Mouse (Mus musculus): ENCODE measurements around the gene Ublcp1. TPM values are rescaled to one million over a fixed set of nuclear protein-coding genes. Genes with fewer than 3 reads are reported as not detected.

Gene Ublcp1
- total RNA-seq, 1 experiment = 22.2 TPM

GRCm38 (mm10) chr11:44512044-44513025 lies 42.0 kb upstream of the Ublcp1 start:
- TF ChIP-seq ZNF384 (IDR thresholded peaks at IDR 0.05; ENCODE audit: low read depth, low read length) (no peak), MAFK (IDR thresholded peaks at IDR 0.05; ENCODE audit: insufficient read depth, low read depth, low read length) (no peak), CHD2 (IDR thresholded peaks at IDR 0.05; ENCODE audit: low read depth, low read length) (no peak), HCFC1 (IDR thresholded peaks at IDR 0.05; ENCODE audit: borderline replicate concordance, insufficient read depth, low read length) (no peak), ZC3H11A (IDR thresholded peaks at IDR 0.05; ENCODE audit: borderline replicate concordance, low read depth, low read length) (no peak)
- Histone ChIP-seq H3K4me1 (ENCODE audit: control insufficient read depth in 2 of 2, insufficient read depth in 2 of 2, low read length in 2 of 2, poor library complexity in 1 of 2) (peaks cover 0 to 2% of the 10 kb centered on the region in 2 experiments; a peak in 1 of 4 replicates), H3K4me3 (ENCODE audit: insufficient read depth in 1 of 2, low read depth in 1 of 2, low read length in 2 of 2, poor library complexity in 1 of 2, severe bottlenecking in 1 of 2) (no peak overlapping the region), H3K27ac (ENCODE audit: insufficient read depth, low read depth, low read length, poor library complexity, severe bottlenecking) (no peak overlapping the region), H3K36me3 (ENCODE audit: control insufficient read depth, insufficient read depth, low read length, poor library complexity, severe bottlenecking) (no peaks in the 10 kb centered on the region), H3K9ac (ENCODE audit: insufficient read depth, low read depth, low read length, poor library complexity, severe bottlenecking) (no peak overlapping the region), H3K9me3 (ENCODE audit: control insufficient read depth, insufficient read depth, low read depth, low read length) (no peaks in the 10 kb centered on the region)
- in situ Hi-C loops (cut with MboI; ENCODE audit: low sequenced_read_pairs in 2 of 2, unreplicated experiment in 2 of 2) = no loop called here
- no peak for DNase-seq (ENCODE audit: low read depth, low spot score)

- in situ Hi-C loops (cut with MboI; ENCODE audit: low sequenced_read_pairs in 2 of 2, unreplicated experiment in 2 of 2) = no loop called here
- no peak for TF ChIP-seq ZC3H11A (IDR thresholded peaks at IDR 0.05; ENCODE audit: borderline replicate concordance, low read depth, low read length)
- no peaks in the 10 kb centered on the region for H3K36me3 ChIP-seq (ENCODE audit: control insufficient read depth, insufficient read depth, low read length, poor library complexity, severe bottlenecking)
- H3K4me1 ChIP-seq (ENCODE audit: control insufficient read depth in 2 of 2, insufficient read depth in 2 of 2, low read length in 2 of 2, poor library complexity in 1 of 2) = no peaks in the 10 kb centered on the region
- no peaks in the 10 kb centered on the region for H3K9me3 ChIP-seq (ENCODE audit: control insufficient read depth, insufficient read depth, low read depth, low read length)
- H3K27ac ChIP-seq (ENCODE audit: insufficient read depth, low read depth, low read length, poor library complexity, severe bottlenecking) = no peak overlapping the region
- no peak for DNase-seq (ENCODE audit: low read depth, low spot score)
- H3K4me3 ChIP-seq (ENCODE audit: insufficient read depth in 1 of 2, low read depth in 1 of 2, low read length in 2 of 2, poor library complexity in 1 of 2, severe bottlenecking in 1 of 2) = no peak overlapping the region
- H3K9ac ChIP-seq (ENCODE audit: insufficient read depth, low read depth, low read length, poor library complexity, severe bottlenecking) = no peak overlapping the region
Measured at GRCm38 (mm10) chr11:44510371-44510770, 40.1 kb upstream of the Ublcp1 start.

- Histone ChIP-seq H3K4me1 (ENCODE audit: control insufficient read depth in 2 of 2, insufficient read depth in 2 of 2, low read length in 2 of 2, poor library complexity in 1 of 2) (no peaks in the 10 kb centered on the region), H3K27ac (ENCODE audit: insufficient read depth, low read depth, low read length, poor library complexity, severe bottlenecking) (no peak overlapping the region), H3K36me3 (ENCODE audit: control insufficient read depth, insufficient read depth, low read length, poor library complexity, severe bottlenecking) (no peaks in the 10 kb centered on the region), H3K9me3 (ENCODE audit: control insufficient read depth, insufficient read depth, low read depth, low read length) (no peaks in the 10 kb centered on the region), H3K9ac (ENCODE audit: insufficient read depth, low read depth, low read length, poor library complexity, severe bottlenecking) (no peak overlapping the region), H3K4me3 (ENCODE audit: insufficient read depth in 1 of 2, low read depth in 1 of 2, low read length in 2 of 2, poor library complexity in 1 of 2, severe bottlenecking in 1 of 2) (no peak overlapping the region)
- DNase-seq (ENCODE audit: low read depth, low spot score) = no peak
- TF ChIP-seq ZNF384 (IDR thresholded peaks at IDR 0.05; ENCODE audit: low read depth, low read length) (no peak), CHD2 (IDR thresholded peaks at IDR 0.05; ENCODE audit: low read depth, low read length) (no peak), MAFK (IDR thresholded peaks at IDR 0.05; ENCODE audit: insufficient read depth, low read depth, low read length) (no peak), ZC3H11A (IDR thresholded peaks at IDR 0.05; ENCODE audit: borderline replicate concordance, low read depth, low read length) (no peak), HCFC1 (IDR thresholded peaks at IDR 0.05; ENCODE audit: borderline replicate concordance, insufficient read depth, low read length) (no peak)
- in situ Hi-C loops (cut with MboI; ENCODE audit: low sequenced_read_pairs in 2 of 2, unreplicated experiment in 2 of 2) = no loop called here
Measured at GRCm38 (mm10) chr11:44509906-44510305, 39.6 kb upstream of the Ublcp1 start.

- DNase-seq (ENCODE audit: low read depth, low spot score) = no peak
- Histone ChIP-seq H3K4me1 (ENCODE audit: control insufficient read depth in 2 of 2, insufficient read depth in 2 of 2, low read length in 2 of 2, poor library complexity in 1 of 2) (no peaks in the 10 kb centered on the region), H3K9ac (ENCODE audit: insufficient read depth, low read depth, low read length, poor library complexity, severe bottlenecking) (no peak overlapping the region), H3K36me3 (ENCODE audit: control insufficient read depth, insufficient read depth, low read length, poor library complexity, severe bottlenecking) (no peaks in the 10 kb centered on the region), H3K9me3 (ENCODE audit: control insufficient read depth, insufficient read depth, low read depth, low read length) (no peaks in the 10 kb centered on the region), H3K4me3 (ENCODE audit: insufficient read depth in 1 of 2, low read depth in 1 of 2, low read length in 2 of 2, poor library complexity in 1 of 2, severe bottlenecking in 1 of 2) (no peak overlapping the region), H3K27ac (ENCODE audit: insufficient read depth, low read depth, low read length, poor library complexity, severe bottlenecking) (no peak overlapping the region)
- TF ChIP-seq HCFC1 (IDR thresholded peaks at IDR 0.05; ENCODE audit: borderline replicate concordance, insufficient read depth, low read length) = no peak
- TF ChIP-seq ZNF384 (IDR thresholded peaks at IDR 0.05; ENCODE audit: low read depth, low read length) = no peak
- no peak for TF ChIP-seq MAFK (IDR thresholded peaks at IDR 0.05; ENCODE audit: insufficient read depth, low read depth, low read length)
- no peak for TF ChIP-seq CHD2 (IDR thresholded peaks at IDR 0.05; ENCODE audit: low read depth, low read length)
- no peak for TF ChIP-seq ZC3H11A (IDR thresholded peaks at IDR 0.05; ENCODE audit: borderline replicate concordance, low read depth, low read length)
- in situ Hi-C loops (cut with MboI; ENCODE audit: low sequenced_read_pairs in 2 of 2, unreplicated experiment in 2 of 2) = no loop called here
Measured at GRCm38 (mm10) chr11:44508876-44509275, 38.6 kb upstream of the Ublcp1 start.

All from ES-E14 (cell line).